Mouse (Mus musculus): ENCODE data around the gene Fut2. TPM values are rescaled to one million over a fixed set of nuclear protein-coding genes. Genes with fewer than 3 reads are reported as not detected.

Gene Fut2
- polyA plus RNA-seq, 1 experiment from 2014 or later = 0.05 TPM

DNA sequence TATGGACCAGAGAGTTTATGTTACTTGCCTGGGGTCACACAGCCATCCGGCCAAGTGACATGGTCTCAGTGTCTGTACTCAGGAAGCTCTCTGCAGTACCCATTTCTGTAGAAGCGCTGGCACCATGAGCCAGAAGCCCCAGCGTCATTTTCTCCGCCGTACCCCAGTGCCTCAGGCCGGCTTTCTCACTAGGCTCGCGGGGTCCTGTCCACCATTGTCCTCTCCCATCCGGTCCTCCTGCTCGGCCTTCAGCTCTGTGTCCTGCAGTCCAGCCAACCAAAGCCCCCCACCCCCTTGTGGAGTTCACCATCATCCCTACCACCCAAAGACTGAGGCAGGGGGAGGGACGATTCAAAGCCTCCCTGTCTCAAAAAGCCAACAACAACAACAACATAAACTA lies 35.4 kb upstream of the Fut2 start:
- WGBS (ENCODE audit: insufficient replicate concordance) = 74% methylated on average over 11 of the region's 11 CpGs
- DNase-seq = no peak
- Histone ChIP-seq H3K27ac (no peak overlapping the region), H3K4me2 (no peak overlapping the region), H3K9ac (no peak overlapping the region), H3K27me3 (peaks cover 50% of the 10 kb centered on the region), H3K36me3 (no peaks in the 10 kb centered on the region), H3K4me3 (replicated peaks) (no peak overlapping the region), H3K4me1 (replicated peaks) (peaks cover 43% of the 10 kb centered on the region), H3K9me3 (replicated peaks) (no peaks in the 10 kb centered on the region)
- ATAC-seq (ENCODE audit: low read depth) = no peak

DNA sequence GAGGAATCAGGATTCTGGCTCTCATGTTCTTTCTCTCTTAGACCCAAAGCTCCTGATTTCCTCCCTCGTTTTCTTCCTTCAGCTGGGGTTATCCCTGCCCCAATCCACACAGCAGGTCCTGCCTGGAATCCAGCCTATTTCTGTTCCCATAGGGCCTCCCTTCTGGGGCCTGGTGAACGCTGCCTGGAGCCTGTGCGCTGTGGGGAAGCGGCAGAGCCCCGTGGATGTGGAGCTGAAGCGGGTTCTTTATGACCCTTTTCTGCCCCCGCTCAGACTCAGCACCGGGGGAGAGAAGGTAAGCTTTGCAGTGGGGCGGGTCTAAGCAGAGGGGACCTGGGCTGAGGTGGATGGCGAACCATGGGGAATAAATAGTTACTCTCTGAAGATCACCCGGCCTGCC lies 34.9 kb upstream of the Fut2 start:
- Histone ChIP-seq H3K9ac (no peak overlapping the region), H3K27ac (no peak overlapping the region), H3K4me1 (replicated peaks) (peaks cover 38% of the 10 kb centered on the region), H3K4me3 (replicated peaks) (no peak overlapping the region), H3K4me2 (no peak overlapping the region), H3K36me3 (no peaks in the 10 kb centered on the region), H3K9me3 (replicated peaks) (no peaks in the 10 kb centered on the region), H3K27me3 (peaks cover 50% of the 10 kb centered on the region)
- DNase-seq = no peak
- no peak for ATAC-seq (ENCODE audit: low read depth)
- 31% methylated on average over 11 of the region's 11 CpGs for WGBS (ENCODE audit: insufficient replicate concordance)

DNA sequence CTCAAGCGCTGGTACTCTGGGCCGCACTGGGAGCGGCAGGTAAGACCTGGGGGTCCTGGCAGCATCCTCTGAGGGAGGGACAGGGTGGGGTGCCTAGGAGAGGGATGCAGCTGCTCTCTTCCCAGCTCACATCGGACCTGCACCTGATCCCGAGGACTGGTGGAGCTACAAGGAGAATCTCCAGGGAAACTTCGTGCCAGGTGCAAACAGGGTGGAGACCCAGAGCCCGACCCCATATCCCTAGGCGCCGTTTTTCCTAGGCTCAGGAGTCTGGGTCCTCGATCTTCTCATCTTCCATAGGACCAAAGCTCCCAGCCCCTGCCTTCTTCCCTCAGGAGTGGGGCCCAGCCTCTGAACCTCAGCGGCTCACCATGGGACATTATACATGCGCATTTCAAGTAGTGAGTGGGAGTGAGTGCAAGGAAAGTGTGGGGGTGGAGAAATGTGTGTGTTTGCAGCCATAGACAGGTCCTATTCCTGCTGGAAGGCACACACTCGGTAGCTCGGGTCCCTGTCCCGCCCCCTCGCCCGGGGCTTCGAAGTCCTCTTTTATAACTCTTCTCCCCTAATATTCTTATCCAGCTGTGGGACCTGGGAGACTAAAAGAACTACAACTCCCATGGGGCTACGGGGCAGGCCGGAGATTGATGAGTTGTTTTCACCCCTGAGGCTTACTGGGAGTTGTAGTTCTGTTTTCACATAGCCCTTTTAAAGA lies 34.3 kb upstream of the Fut2 start:
- peaks cover 32% of the 10 kb centered on the region for H3K4me1 ChIP-seq (replicated peaks)
- H3K36me3 ChIP-seq = no peaks in the 10 kb centered on the region
- WGBS (ENCODE audit: insufficient replicate concordance) = 3% methylated on average over 20 of the region's 20 CpGs
- peak overlapping the region; percentile 28 for H3K4me3 ChIP-seq (replicated peaks)
- no peak overlapping the region for H3K9ac ChIP-seq
- ATAC-seq (ENCODE audit: low read depth) = no peak
- no peak overlapping the region for H3K27ac ChIP-seq
- DNase-seq = peak; percentile 44
- H3K9me3 ChIP-seq (replicated peaks) = no peaks in the 10 kb centered on the region
- peaks cover 50% of the 10 kb centered on the region for H3K27me3 ChIP-seq
- H3K4me2 ChIP-seq = peak overlapping the region; percentile 38

DNA sequence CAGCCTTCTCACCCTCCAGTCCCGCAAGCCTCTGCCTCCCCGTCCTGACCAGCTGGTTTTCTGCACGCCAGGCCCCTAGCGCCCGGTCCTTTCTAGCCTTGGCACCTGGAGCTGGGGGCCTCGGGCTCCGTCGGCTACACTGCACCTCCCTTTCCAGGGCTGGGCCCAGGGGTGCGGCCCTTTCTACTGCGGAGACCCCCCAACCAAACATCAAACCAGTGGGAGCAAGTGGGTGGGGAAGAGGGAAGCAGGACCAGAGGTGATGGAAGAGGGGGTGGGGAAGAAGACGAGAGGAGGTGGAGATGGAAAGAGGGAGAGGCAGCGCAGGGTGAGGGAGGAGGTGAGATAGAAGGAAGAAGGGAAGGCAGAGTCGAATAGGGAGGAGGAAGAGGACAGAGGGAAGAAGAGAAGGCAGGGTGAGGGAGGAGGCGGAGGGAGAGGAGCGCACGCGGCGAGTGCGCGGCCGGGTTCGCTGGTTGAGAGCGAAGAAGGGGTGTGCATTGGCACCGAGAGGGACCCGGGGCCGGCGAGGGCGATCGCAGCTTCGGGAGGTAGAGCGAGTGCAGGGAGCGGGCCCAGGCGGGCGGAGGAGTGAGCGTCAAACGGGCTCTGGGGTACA lies 33.4 kb upstream of the Fut2 start, which contains the start of gene Car11:
Car11 (plus strand) TSS at position 321 of the 619 bp plus-strand sequence.
- Histone ChIP-seq H3K27ac (no peak within 1 kb of the TSS), H3K4me3 (replicated peaks) (peak within 1 kb of the TSS; percentile 28), H3K27me3 (peaks cover 50% of the 10 kb centered on the region), H3K4me2 (peak within 1 kb of the TSS; percentile 38), H3K36me3 (no peaks in the 10 kb centered on the region), H3K9me3 (replicated peaks) (no peaks in the 10 kb centered on the region), H3K4me1 (replicated peaks) (peaks cover 24% of the 10 kb centered on the region), H3K9ac (no peak within 1 kb of the TSS)
- WGBS (ENCODE audit: insufficient replicate concordance) = 5% methylated on average over 36 of the region's 36 CpGs
- ATAC-seq (ENCODE audit: low read depth) (no peak), DNase-seq (no peak)

DNA sequence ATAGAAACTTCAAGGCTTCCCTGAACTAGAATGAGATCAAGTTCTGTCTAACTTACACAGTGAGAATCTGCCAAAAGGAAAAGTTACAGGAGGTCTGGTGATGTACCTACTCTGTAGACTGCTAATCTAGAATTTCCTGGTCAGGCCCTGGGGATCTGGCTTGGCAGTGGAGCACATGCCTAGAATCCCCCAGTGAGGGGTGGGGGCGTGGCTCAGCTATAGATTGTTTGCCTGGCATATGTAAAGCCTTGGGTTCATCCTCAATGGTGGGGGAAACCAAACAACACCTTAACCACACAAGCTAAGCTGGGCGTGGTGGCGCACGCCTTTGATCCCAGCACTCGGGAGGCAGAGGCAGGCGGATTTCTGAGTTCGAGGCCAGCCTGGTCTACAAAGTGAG lies 31.7 kb upstream of the Fut2 start:
- ATAC-seq (ENCODE audit: low read depth) = no peak
- Histone ChIP-seq H3K4me1 (replicated peaks) (peaks cover 10% of the 10 kb centered on the region), H3K9ac (no peak overlapping the region), H3K36me3 (no peaks in the 10 kb centered on the region), H3K4me2 (no peak overlapping the region), H3K9me3 (replicated peaks) (no peaks in the 10 kb centered on the region), H3K4me3 (replicated peaks) (no peak overlapping the region), H3K27ac (no peak overlapping the region), H3K27me3 (peaks cover 48% of the 10 kb centered on the region)
- no peak for DNase-seq
- 53% methylated on average over 7 of the region's 7 CpGs for WGBS (ENCODE audit: insufficient replicate concordance)

DNA sequence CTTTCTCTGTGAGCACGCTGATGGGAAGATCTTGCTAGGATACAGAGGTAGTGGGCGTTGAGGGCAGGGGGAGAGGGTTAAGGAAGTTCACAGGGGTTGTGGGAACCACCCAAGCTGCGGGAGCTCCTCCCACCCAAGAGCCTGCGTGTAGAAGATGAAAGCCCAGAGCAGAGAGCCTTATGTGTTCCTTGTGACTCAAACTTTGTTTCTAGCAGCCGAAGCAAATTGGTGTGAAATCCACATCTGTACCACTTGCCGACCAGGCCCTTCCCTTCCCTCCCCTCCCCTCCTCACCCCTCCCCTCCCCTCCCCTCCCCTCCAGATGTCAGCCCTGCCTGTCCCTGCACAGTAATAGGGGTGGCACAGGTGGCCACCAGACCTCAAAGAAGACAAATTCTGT lies 28.9 kb upstream of the Fut2 start:
- 31% methylated on average over 6 of the region's 6 CpGs for WGBS (ENCODE audit: insufficient replicate concordance)
- Histone ChIP-seq H3K36me3 (no peaks in the 10 kb centered on the region), H3K4me1 (replicated peaks) (peaks cover 4% of the 10 kb centered on the region), H3K27me3 (peaks cover 24% of the 10 kb centered on the region), H3K4me3 (replicated peaks) (no peak overlapping the region), H3K9me3 (replicated peaks) (no peaks in the 10 kb centered on the region), H3K27ac (no peak overlapping the region), H3K4me2 (no peak overlapping the region), H3K9ac (no peak overlapping the region)
- DNase-seq (no peak), ATAC-seq (ENCODE audit: low read depth) (no peak)

DNA sequence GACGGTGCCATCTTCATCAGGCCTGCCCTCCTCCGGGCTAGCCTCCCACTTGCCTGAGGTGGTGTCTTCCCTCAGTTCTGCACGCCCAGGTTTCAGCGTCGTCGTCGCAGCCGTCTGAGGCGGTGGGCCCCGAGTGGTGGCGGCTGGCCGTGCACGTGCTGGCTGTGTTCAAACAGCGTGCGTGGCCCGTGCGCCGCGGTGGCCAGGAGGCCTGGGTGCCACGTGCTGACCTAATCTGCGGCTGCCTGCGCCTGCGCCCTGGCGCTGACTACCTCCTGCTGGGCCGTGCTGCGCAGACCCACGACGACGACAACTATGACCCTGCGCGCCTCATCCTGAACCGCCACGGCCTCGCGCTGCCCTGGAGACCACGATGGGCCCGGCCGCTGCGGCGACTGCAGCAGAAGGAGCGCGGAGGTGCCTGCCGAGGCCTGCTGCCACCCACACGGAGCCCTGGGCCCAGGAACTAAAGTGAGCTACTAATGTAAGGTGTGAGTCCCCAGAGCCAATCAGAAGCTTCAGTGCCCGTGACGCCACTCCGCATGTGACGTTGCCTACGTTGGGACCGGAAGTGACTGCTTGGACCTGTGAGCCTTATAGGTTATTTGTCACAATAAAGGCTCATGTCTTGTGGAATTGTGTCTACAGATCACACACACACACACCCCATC lies 27.9 kb upstream of the Fut2 start, which contains the start of gene Sec1:
Sec1 (minus strand) TSS at position 482 of the 671 bp plus-strand sequence.
- no peak for DNase-seq
- 83% methylated on average over 50 of the region's 50 CpGs for WGBS (ENCODE audit: insufficient replicate concordance)
- H3K4me1 ChIP-seq (replicated peaks) = 0 out of 2 replicates have a peak, but pooled peaks cover 10% of the 10 kb centered on the region
- no peaks in the 10 kb centered on the region for H3K9me3 ChIP-seq (replicated peaks)
- H3K9ac ChIP-seq = no peak within 1 kb of the TSS
- H3K4me3 ChIP-seq (replicated peaks) = no peak within 1 kb of the TSS
- peaks cover 13% of the 10 kb centered on the region for H3K27me3 ChIP-seq
- no peak within 1 kb of the TSS for H3K4me2 ChIP-seq
- H3K27ac ChIP-seq = no peak within 1 kb of the TSS
- no peaks in the 10 kb centered on the region for H3K36me3 ChIP-seq
- no peak for ATAC-seq (ENCODE audit: low read depth)

DNA sequence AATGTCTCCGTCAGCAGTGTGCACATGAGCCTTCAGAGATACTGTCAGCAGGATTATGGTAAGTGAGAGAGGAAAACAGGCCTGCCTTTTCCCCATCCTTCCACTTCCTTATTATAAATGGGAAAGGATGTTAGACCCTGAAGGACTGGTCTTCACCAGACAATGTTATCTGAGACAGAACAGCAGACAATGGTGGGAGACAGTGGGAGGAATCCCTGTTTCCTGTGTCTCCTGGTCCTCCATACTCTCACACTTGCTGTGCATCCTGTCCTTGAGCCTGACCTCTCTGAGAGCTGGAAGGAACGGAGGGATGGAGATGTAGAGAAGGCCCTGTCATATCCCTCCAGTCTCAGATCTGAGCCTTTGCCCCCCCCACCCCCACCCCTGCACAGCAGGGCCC lies 26.2 kb upstream of the Fut2 start:
- ATAC-seq (ENCODE audit: low read depth) (no peak), DNase-seq (no peak)
- Histone ChIP-seq H3K4me3 (replicated peaks) (no peak overlapping the region), H3K9me3 (replicated peaks) (no peaks in the 10 kb centered on the region), H3K4me2 (no peak overlapping the region), H3K27me3 (no peaks in the 10 kb centered on the region), H3K36me3 (no peaks in the 10 kb centered on the region), H3K9ac (no peak overlapping the region), H3K27ac (no peak overlapping the region), H3K4me1 (replicated peaks) (0 out of 2 replicates have a peak, but pooled peaks cover 10% of the 10 kb centered on the region)
- 78% methylated on average over 2 of the region's 2 CpGs for WGBS (ENCODE audit: insufficient replicate concordance)

DNA sequence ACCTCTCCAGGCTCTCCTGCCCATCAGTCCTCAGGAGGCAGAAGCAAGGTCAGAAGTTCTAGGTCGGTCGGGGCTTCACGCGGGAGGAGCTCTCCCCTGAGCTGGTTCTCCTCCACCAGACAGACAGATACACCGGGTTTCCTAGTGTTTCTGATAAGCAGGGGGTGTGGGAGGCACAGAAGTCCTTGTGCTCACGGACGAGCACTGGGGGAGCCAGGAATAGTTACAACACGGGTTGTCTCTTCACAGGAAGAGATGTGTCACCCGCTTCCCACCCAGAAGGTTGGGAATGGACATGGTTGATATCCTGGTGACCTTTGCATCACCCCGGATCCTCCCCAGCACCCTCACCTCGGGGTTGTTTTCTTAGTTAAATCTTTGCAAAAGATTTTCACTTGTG lies 23.6 kb upstream of the Fut2 start:
- Histone ChIP-seq H3K27ac (no peak overlapping the region), H3K36me3 (no peaks in the 10 kb centered on the region), H3K4me3 (replicated peaks) (no peak overlapping the region), H3K27me3 (no peaks in the 10 kb centered on the region; the same call in 1 of the 2 replicates), H3K9me3 (replicated peaks) (no peaks in the 10 kb centered on the region), H3K9ac (no peak overlapping the region), H3K4me1 (replicated peaks) (0 out of 2 replicates have a peak, but pooled peaks cover 13% of the 10 kb centered on the region), H3K4me2 (no peak overlapping the region)
- no peak for DNase-seq
- ATAC-seq (ENCODE audit: low read depth) = no peak
- 36% methylated on average over 11 of the region's 11 CpGs for WGBS (ENCODE audit: insufficient replicate concordance)

DNA sequence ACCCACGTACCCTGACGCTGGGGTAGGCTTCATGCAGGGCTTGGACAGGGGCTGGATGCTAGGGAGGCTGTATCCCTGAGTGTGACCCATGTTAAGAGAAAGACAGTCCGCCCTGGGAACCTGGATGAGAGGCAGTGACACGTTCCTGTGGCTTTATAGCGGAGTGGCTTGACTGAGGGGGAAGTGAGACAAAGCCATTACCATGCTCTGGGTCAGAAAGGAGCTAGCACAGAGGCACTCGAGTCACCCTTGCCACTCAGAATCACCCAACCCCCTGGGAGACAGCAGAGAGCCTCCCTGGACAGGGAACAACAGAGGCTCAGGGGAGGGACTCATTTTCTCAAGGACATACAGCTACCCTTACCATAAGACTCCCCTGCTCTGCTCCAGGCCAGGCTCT lies 22.9 kb upstream of the Fut2 start:
- ATAC-seq (ENCODE audit: low read depth) = no peak
- Histone ChIP-seq H3K27me3 (no peaks in the 10 kb centered on the region; the same call in 1 of the 2 replicates), H3K4me3 (replicated peaks) (no peak overlapping the region), H3K4me2 (no peak overlapping the region), H3K36me3 (no peaks in the 10 kb centered on the region), H3K4me1 (replicated peaks) (0 out of 2 replicates have a peak, but pooled peaks cover 13% of the 10 kb centered on the region), H3K9me3 (replicated peaks) (no peaks in the 10 kb centered on the region), H3K9ac (no peak overlapping the region), H3K27ac (no peak overlapping the region)
- no peak for DNase-seq
- 39% methylated on average over 6 of the region's 6 CpGs for WGBS (ENCODE audit: insufficient replicate concordance)

DNA sequence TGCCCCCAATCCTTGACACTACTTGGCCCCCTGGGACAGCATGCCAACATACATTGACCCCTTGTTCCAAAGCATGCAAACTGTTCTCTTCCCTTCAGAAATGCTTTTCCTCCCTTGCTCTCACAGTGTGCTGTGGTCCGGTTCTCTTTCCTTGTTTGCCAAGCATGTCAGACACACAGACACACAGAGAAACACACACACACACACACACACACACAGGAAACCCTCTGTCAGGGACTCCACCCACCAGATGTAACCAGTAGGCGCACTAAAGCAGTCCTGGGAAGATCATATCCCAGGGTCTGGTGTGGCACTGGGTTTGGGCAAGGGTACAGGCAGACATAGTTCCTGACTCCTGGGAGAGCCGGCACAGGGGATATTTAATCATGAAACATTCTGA lies 20.6 kb upstream of the Fut2 start:
- H3K4me1 ChIP-seq (replicated peaks) = peaks cover 21% of the 10 kb centered on the region
- peaks cover 5% of the 10 kb centered on the region; the same call in 1 of the 2 replicates for H3K27me3 ChIP-seq
- WGBS (ENCODE audit: insufficient replicate concordance) = 58% methylated on average over 3 of the region's 3 CpGs
- H3K4me3 ChIP-seq (replicated peaks) = no peak overlapping the region
- no peak for ATAC-seq (ENCODE audit: low read depth)
- H3K9me3 ChIP-seq (replicated peaks) = no peaks in the 10 kb centered on the region
- no peak overlapping the region for H3K4me2 ChIP-seq
- no peak for DNase-seq
- H3K27ac ChIP-seq = no peak overlapping the region
- no peak overlapping the region for H3K9ac ChIP-seq
- H3K36me3 ChIP-seq = no peaks in the 10 kb centered on the region

Measured in liver, embryonic 13.5 days (tissue).